Mouse (Mus musculus) ovary, postnatal 10 days (tissue): ENCODE results near the gene Tbcel.

Experiments
- DNase-seq: peaks from one replicate; pipeline ENCODE4 v3.0.0; 2022; ENCODE audit warnings: low spot score

Tbcel gene

GRCm38 (mm10) chr9:42442100-42442499, 65.5 kb downstream of the Tbcel start:
- no peak for DNase-seq

- DNase-seq = no peak
These were observed 66.4 kb downstream of the Tbcel start for GRCm38 (mm10) chr9:42441234-42441633.

- no peak for DNase-seq
These were observed 68.2 kb downstream of the Tbcel start for GRCm38 (mm10) chr9:42439446-42439845.

- no peak for DNase-seq
These were observed 75.5 kb downstream of the Tbcel start for GRCm38 (mm10) chr9:42432155-42432554.

- no peak for DNase-seq
These were observed 76.0 kb downstream of the Tbcel start for GRCm38 (mm10) chr9:42431606-42432005.

- no peak for DNase-seq
These were observed 79.3 kb downstream of the Tbcel start for GRCm38 (mm10) chr9:42428060-42428924.

DNA sequence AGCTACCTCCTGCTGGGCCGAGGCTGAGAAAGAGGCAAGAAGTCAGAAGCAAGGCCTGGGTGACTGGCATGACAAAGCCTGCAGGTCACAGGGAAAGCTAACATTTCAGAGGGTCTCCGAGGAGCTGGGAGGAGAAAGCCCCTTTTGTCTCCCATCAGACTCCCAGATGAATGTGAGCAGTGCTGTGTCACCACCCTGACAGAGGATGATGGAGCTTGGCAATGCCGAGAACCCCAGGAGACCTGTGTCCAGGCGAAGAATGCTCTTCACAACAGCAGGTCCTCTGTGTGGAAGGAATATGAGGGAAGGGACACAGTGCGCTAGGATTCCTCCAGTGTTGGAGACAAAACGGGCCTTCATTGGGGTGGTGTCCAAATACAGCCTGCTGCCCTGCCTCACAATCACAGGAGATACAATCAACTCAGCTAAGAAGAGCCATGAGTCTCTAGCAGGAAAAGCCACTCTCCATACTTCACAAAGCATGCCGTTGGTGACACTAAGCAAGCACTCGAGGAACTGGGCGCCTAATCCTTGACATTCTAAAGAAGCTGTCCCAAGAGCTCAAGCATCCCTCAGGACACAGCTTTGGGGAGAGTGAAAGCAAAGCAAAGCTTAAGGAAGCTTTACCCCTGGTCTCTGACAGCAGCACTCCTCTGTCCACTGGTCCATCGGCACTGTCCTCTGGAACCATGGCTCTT, 80.8 kb downstream of the Tbcel start:
- DNase-seq = no peak

DNA sequence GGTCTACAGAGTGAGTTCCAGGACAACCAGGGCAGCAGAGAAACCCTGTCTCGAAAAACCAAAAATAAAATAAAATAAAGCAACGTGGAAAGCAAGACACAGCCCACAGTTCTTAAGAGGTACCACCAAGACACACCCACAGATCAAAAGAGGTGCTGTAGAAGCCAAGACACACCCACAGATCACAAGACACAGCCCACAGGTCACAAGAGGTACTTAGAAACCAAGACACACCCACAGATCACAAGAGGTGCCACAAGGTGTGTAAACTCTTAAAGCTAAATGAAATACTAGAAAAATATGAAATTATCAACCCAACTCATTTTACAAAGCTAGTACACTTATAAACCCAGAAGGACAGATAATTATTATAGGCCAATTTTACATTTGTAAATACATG, 84.0 kb downstream of the Tbcel start:
- no peak for DNase-seq

DNA sequence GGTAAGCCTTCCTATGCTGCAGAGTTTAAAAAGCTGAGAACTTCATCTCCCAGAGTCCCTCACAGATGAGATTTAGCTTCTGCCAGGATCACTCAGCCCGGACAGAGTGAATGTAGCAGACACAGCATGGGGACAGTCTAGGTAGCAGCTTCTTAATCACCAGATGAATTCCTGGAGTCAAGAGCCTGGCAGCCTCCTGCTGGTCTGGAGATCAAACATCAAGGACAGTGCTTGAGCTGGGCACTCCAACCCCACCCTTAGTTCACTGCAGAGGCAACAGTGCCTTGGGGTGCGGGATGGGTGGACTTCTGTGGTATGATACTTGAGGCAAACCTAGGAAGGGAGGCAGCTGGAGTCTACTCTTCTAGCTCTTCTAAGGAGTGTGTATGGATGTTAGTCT, 87.9 kb downstream of the Tbcel start:
- no peak for DNase-seq

DNA sequence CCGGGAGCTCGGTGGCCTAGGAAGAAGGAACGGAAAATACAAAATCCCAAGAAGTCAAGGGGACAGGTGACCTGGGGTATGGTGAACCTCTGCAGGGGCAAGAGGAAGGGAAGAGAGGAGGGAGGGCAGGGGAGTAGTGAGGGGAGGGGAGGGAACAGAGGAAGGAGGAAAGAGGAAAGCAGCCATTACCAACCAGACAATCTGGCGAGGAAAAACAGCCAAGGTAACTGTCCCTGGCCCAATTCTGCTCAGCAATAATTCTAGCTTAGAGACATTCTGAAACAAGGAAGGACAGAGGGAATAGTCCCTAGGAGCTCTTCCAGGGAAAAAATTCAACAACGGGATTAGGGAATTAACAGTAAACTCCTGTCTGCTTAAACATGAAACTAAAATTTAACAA, 88.8 kb downstream of the Tbcel start:
- no peak for DNase-seq

GRCm38 (mm10) chr9:42417352-42417952, 90.2 kb downstream of the Tbcel start:
- DNase-seq = no peak

DNA sequence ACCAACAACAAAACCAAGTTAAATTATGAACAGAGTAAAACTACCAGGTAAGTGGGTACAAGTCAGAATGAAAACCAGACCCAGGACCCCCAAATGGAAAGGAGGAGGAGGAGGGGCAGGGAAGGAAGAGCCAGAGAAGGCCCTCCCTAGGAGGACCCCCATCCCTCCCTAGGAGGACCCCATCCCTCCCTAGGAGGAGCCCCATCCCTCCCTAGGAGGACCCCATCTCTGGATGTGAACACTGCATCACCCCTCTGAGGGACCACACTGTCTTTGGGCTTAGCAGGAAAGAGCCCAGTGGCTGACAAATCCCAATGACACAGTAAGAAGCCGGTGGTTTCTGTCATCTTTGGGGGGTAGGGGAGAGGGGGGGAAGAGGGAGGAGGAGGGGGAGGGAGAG, 92.4 kb downstream of the Tbcel start:
- DNase-seq = no peak

- no peak for DNase-seq
These were observed 94.3 kb downstream of the Tbcel start for GRCm38 (mm10) chr9:42413345-42413744.

GRCm38 (mm10) chr9:42411296-42411695, 96.3 kb downstream of the Tbcel start:
- no peak for DNase-seq

- DNase-seq = no peak
These were observed 101.9 kb downstream of the Tbcel start for GRCm38 (mm10) chr9:42405736-42406135.

- DNase-seq = no peak
These were observed 106.1 kb downstream of the Tbcel start for GRCm38 (mm10) chr9:42401486-42401885.

- no peak for DNase-seq
These were observed 107.8 kb downstream of the Tbcel start, which contains the start of gene Tecta for GRCm38 (mm10) chr9:42399829-42400228. Gene Tecta, minus strand, starts transcription at chr9:42399929.

DNA sequence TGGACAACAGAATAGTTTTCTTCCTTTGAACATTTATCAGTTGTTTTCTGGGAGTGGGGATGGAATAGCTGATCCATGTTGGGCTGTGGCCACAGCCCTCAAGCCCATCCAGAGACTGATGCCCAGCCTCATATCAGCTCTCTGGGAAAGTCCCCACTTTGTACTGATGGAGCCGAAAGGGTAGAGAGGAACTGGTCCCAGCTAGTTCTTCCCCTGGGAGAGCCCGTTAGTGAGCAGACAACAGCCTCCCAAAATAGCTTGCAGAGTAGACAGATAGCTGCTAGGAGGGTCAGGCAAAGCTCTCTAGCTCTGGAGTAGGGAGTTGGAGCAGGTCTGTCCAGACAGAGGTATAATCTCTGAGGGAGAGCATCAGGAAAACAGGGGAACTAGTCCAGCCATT, 111.5 kb downstream of the Tbcel start:
- no peak for DNase-seq

DNA sequence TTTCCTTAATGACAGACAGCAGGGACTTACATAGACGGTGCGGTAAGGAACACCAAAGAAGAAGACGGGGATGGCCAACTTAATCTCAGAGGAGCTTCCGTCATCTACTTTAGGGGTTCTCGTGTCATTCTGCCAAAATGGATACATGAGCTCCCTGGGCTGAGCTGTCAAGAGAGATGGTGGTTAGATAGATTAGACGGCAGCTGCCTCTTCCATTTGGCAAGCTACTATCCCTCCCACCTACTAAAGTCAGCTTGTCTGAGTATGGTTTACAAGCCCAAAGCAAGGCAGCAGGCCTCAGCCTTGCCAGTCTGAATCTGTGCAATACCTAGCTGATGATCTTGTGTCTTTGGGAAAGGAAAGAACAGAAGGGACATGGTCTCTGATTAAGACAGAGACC, 112.7 kb downstream of the Tbcel start:
- no peak for DNase-seq

DNA sequence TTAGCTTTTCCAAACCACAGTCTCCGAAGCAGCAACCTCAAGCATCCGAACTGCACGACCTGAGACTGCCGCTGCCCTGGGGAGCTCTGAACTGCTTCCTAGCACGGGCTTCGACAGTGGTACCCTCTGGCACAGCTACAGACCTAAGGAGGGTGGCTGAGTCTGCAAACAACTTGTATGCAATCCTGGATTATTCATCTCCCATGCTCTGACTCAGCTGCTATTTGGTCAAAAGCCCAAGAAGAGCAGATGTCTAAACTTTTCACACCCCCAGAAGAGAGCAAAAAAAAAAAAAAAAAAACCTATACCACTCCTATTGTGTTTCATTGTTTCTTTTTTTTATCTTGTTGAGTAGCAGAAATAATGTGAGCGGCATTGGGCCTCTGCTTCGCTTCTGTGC, 113.3 kb downstream of the Tbcel start:
- no peak for DNase-seq

DNA sequence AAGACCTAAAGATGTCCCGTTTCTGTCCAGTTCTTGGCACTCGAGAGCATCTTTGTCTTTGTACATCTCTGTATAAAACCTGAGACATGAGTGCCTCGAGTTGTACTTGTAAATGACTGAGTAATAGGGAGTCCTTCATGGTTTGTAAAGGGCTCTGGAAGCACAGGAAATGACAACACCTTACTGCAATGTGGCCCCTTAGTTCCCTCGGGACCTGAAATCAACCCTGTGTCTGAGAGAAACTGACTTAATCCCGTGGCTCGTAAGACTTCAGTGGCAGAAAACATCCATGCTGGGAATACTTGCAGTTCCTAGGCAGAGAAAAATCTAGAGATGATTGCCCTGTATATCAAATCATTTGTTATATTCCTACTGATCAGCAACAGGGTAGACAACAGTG, 114.7 kb downstream of the Tbcel start:
- no peak for DNase-seq

GRCm38 (mm10) chr9:42388490-42388889, 119.1 kb downstream of the Tbcel start:
- DNase-seq = no peak

DNA sequence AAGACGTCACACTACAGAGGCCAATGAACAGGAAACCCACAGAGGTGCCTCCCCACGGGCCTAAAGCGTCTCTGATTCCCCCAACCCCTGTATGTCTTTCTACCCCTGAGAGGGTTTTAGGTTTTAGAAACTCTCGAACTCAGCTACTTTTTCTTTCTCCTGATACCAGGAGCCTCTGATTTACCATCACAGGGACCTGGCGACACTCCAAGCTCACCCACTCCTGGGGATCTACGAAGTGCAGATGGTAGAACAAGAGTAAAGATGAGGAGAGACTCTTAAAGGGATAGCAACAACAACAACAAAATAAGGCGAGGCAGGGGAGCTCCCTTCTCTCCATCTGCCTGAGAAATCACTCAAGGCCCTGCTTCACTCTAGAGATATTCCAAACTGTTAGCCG, 120.6 kb downstream of the Tbcel start:
- no peak for DNase-seq
